Mouse (Mus musculus): ENCODE results near the gene Mpnd.

Gene Mpnd

DNA sequence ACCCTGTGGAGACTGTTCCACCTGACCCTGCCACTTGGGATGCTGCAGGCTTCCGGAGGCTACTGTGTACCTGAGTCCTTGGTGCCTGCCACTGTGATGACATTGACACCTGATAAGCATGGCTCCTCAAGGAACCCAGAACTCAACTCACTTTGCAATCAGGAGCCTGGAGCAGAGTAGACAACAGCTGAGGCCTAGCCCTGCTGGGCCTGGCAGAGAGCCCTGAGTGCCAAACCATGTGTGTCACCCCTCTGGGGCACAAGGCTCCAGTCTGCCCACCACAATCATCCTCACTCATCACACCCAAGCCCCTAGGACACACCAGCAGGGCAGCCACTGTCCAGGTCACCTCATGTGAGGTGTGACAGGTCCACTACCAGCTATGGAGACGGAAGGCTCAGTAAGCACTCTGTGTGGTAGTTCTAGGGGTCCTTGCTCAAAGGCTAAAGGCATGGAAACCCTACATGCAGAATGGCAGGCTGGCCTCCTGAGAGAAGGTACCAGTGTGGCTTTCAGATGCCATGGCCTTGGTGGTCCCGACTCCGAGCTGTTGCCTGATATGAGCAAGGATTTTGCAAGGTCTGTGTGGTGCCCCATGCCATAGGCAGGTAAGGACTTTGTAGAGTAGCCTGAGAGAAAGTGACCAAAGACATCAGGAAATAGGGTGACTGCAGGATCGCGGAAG lies 15.0 kb downstream of the Mpnd start:
- no peak for ATAC-seq (ENCODE audit: low TSS enrichment)

GRCm38 (mm10) chr17:56021161-56021910 lies 15.8 kb downstream of the Mpnd start:
- peak; percentile 56 for ATAC-seq (ENCODE audit: low TSS enrichment)

DNA sequence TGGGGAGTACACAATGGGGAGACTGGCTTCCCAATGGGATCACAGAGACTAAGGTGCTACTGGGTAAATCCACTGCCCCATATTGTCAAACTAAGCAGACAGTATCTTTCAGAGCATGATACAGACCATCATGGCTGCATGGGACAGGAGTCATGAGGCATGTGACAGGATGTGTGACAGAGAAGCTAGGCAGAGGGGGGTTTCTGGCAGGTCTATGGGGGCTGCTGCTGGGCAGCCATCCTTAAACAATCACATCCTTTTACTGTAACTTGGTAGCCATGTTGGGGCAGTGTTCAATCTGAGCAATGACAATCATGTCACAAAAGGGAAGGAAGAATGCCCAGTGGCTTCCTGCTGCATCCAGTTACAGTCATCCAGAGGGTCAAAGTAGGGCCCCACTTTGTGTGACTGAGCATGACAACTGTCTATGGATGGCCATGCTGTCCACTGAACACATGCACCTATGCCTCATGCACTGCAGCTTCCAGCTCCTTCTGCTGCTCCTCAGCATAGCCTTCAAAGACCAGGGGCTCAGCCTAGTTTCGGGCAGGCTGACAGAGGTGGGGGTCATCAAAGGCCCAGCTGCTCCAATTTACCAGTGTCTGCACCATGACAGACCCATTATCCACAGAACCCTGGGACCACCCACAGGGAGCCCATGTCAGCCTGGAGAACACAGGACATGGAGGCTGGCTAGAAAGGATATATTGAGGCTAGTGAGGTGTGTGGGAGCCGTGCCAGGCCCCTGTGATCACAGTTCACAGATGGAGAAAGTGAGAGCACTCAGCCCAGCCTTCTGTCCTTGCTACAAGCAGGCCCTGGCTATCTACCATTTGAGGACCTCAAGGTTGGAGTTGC lies 16.8 kb downstream of the Mpnd start:
- ATAC-seq (ENCODE audit: low TSS enrichment) = no peak

DNA sequence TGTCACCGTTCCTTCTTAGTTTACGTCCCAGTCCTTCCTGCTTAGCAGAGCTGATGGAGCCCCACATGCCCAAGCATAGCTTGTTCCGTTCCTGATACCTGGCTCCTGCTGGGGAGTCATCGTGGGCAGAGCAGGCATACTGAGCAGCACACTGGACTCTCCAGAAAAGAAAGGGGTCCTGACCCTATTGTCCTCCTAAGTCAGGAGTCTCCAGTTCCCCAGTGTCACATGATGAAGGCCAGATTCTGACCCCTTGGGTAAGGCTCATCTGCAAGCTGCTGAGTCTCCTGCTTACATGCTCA lies 17.4 kb downstream of the Mpnd start:
- no peak for ATAC-seq (ENCODE audit: low TSS enrichment)

GRCm38 (mm10) chr17:56023386-56023785 lies 17.9 kb downstream of the Mpnd start:
- ATAC-seq (ENCODE audit: low TSS enrichment) = no peak

- no peak for ATAC-seq (ENCODE audit: low TSS enrichment)
Measured at GRCm38 (mm10) chr17:56024476-56024875, 19.0 kb downstream of the Mpnd start.

DNA sequence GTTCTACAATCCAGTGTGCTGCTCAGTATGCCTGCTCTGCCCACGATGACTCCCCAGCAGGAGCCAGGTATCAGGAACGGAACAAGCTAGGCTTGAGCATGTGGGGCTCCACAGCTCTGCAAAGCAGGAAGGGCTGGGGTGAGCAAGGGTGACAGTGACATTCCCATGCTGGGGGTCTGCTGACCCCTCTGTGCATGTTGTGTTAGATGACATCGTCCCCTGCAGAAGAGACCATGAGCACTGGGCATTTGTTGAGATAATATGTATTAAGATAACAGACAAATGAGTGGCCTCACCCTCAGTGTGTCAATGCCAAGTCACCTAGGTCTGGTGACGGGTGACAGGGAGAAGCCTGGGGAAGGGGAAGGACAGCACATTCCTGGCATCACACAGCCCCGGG lies 19.4 kb downstream of the Mpnd start:
- ATAC-seq (ENCODE audit: low TSS enrichment) = no peak

- no peak for ATAC-seq (ENCODE audit: low TSS enrichment)
Measured at GRCm38 (mm10) chr17:56026303-56026702, 20.8 kb downstream of the Mpnd start.

GRCm38 (mm10) chr17:56026881-56027280 lies 21.4 kb downstream of the Mpnd start:
- ATAC-seq (ENCODE audit: low TSS enrichment) = no peak

- no peak for ATAC-seq (ENCODE audit: low TSS enrichment)
Measured at GRCm38 (mm10) chr17:56027801-56028441, 22.4 kb downstream of the Mpnd start.

DNA sequence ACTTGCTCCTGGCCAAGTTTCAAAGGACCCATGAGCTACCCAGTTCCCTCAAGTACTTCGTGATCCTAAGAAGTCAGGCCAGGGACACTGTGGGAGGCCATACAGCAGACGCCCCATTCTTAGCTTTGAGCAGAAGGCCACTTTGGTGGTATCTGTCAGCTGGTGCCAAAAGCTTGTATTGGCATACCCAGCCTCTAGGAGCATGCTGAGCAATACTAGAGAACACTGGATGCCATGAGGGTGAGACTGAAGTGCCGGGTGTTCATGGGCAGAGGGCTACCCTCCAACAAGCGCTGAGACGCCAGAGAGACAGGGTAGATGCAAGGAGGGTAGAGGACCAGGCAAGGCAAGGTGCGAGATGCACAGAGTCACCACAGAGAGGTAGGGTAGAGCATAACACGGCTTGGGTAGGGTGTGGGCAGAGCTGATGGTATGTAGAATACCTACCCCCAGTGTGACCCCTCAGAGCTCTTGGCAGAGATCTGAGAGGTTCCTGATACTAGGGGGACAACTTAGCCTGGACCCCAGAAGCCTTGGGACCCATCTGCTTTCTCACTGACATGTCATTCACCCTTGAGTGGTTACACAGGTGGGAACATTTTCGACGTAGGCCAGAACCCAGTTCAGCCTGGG lies 24.8 kb downstream of the Mpnd start:
- no peak for ATAC-seq (ENCODE audit: low TSS enrichment)

GRCm38 (mm10) chr17:56030919-56031318 lies 25.4 kb downstream of the Mpnd start:
- ATAC-seq (ENCODE audit: low TSS enrichment) = no peak

- ATAC-seq (ENCODE audit: low TSS enrichment) = no peak
Measured at GRCm38 (mm10) chr17:56031431-56031830, 25.9 kb downstream of the Mpnd start.

GRCm38 (mm10) chr17:56032127-56032733 lies 26.7 kb downstream of the Mpnd start:
- no peak for ATAC-seq (ENCODE audit: low TSS enrichment)

GRCm38 (mm10) chr17:56032831-56033230 lies 27.3 kb downstream of the Mpnd start:
- ATAC-seq (ENCODE audit: low TSS enrichment) = no peak

DNA sequence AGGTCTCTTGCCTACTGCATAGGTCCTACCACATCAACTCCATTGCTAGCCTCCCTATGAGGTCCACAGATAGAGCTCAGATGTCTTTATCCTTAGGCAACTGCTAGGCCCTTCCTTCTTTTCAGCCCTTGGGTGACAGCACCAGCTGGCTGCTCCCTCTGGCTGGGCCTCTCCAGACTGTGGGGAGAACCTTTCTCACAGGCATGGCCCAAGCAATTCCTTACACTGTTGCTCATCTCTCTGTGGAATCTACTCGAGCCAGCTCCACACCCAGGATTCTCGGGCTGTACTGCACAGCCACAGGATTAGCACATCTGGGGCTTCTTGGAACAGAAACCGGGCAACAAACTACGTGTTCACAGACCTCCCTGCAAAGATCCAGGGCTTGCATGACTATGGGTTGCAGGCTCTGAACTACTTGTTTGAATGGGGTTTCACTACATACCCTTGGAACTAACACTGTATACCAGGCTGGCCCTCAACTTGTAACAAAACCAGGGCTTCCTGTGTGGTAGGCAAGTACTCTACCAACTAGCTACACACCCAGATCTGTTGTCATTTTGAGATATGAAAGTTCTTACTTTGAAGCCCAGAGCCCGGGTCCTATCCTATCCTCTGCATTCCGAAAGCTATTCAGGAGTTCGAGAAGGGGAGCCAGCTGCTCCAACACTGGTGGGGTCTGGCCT lies 28.7 kb downstream of the Mpnd start:
- ATAC-seq (ENCODE audit: low TSS enrichment) = no peak

- no peak for ATAC-seq (ENCODE audit: low TSS enrichment)
Measured at GRCm38 (mm10) chr17:56034726-56035100, 29.2 kb downstream of the Mpnd start.

- ATAC-seq (ENCODE audit: low TSS enrichment) = no peak
Measured at GRCm38 (mm10) chr17:56035216-56035615, 29.7 kb downstream of the Mpnd start.

DNA sequence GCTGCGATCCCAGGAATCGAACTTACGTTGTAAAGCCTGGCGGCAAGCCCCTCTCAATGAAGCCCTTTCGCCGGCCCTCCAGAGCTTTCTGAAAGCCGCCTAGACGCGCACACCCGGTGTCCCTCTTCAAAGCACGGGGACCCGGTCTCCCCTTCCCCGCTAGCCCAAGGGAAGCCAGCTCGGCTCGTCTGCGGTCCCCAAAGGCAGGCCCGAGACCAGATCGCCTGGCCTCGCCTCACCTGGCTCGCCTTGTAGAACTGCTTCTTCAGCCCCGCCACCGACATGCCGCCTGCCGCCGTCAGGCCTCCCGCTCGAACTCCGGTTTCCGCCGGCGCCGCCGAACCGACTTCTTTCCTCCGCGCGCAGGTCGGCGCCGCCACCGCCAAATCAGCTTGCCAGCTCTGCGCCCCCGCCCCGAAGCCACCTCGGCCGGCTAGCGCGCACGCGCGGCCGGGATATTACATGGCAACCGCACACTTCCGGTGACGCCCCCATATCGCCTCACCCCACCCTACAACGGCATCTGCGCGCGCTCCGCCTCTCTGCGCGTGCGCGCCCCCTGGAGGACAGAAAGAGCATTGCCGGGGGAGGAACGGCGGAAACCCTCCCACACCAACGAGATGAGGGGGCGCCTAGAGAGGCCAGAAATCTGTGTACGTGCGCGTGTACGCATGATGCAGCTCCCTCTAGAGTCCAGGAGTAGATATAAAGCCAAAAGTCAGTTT lies 30.8 kb downstream of the Mpnd start, which contains the start of gene Sh3gl1:
Gene Sh3gl1 (minus strand): TSS at position 460 of the 725 bp plus-strand sequence.
- ATAC-seq (ENCODE audit: low TSS enrichment) = peak; percentile 82

DNA sequence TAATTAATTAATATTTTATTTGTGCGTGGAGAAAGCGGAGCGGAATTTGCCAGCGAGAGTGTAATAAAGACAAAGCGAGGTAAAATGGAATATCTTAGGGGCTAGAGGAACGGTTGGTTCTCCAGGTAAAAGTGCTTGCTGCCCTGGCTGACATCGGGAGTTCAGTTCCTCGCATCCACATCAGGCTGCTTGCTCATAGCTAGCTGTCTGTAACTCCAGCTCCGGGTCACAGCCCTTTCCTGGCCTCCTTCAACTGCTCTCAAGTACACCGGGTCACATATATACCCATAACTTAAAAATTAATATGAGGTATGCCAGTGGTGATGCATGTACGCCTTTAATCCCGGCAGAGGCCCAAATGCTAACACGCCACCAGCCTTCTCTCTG lies 31.4 kb downstream of the Mpnd start:
- ATAC-seq (ENCODE audit: low TSS enrichment) = no peak

Data from frontal cortex, adult (tissue).